8 mouse cellular contexts compared by ENCODE assay signal in genomic region chr6:117906015-117906531, GRCm38 (mm10). TPM values are rescaled to one million over a fixed set of nuclear protein-coding genes. Genes with fewer than 3 reads are reported as not detected.
DNase-seq lines count a peak whose midpoint lies in the region; ATAC-seq and TF ChIP-seq lines count a peak whose summit lies in the region.
"Had no signal": no experiment of that assay in that cellular context is flagged by ENCODE, and none has a peak within 500 bp of the region (broad histone marks: within the 10 kb centered on the region; RNA-seq: fewer than 3 reads in every experiment).

No protein-coding gene starts in this region.

- TF ChIP-seq CTCF in spleen, adult 2 months (IDR thresholded peaks at IDR 0.05; ENCODE audit: extremely low read depth, insufficient read depth, insufficient read length, insufficient replicate concordance) = no peak

- no peak for TF ChIP-seq POLR2A in spleen, adult 2 months (IDR thresholded peaks at IDR 0.05; ENCODE audit: low read depth, low read length)

- H3K4me2 ChIP-seq in heart, embryonic 11.5 days = peak overlapping the region; percentile 72

- peak; percentile 4; the same call in 1 of the 2 replicates for ATAC-seq in heart, embryonic 11.5 days (replicated peaks; ENCODE audit: insufficient number of reproducible peaks, low FRiP score, low TSS enrichment)
- no peak for ATAC-seq in erythroid progenitor cell, adult 5-6 weeks (replicated peaks; ENCODE audit: low FRiP score, poor library complexity, severe bottlenecking)

- H3K4me3 ChIP-seq in spleen, adult 2 months (ENCODE audit: extremely low read depth, insufficient read depth, insufficient read length) = peak overlapping the region; percentile 59
- peak overlapping the region; percentile 100 for H3K4me3 ChIP-seq in heart, embryonic 11.5 days (ENCODE audit: low read depth, low read length)

- H3K9me3 ChIP-seq in heart, embryonic 11.5 days (replicated peaks; ENCODE audit: control insufficient read depth, low read length) = no peaks in the 10 kb centered on the region

- no peaks in the 10 kb centered on the region for H3K27me3 ChIP-seq in spleen, adult 2 months (ENCODE audit: control insufficient read depth, insufficient read depth, low read length)
- no peaks in the 10 kb centered on the region for H3K27me3 ChIP-seq in heart, embryonic 11.5 days (ENCODE audit: control insufficient read depth, insufficient read depth, low read length)

- peak overlapping the region; percentile 88 for H3K9ac ChIP-seq in heart, embryonic 11.5 days (ENCODE audit: low read depth, low read length)

- peak overlapping the region; percentile 59 for H3K27ac ChIP-seq in spleen, adult 2 months (ENCODE audit: insufficient read depth, low read length)
- H3K27ac ChIP-seq in heart, embryonic 11.5 days (ENCODE audit: low read depth, low read length) = peak overlapping the region; percentile 88

- no peaks in the 10 kb centered on the region for H3K36me3 ChIP-seq in spleen, adult 2 months (ENCODE audit: control insufficient read depth, insufficient read depth, low read length)
- H3K36me3 ChIP-seq in heart, embryonic 11.5 days (ENCODE audit: control insufficient read depth, insufficient read depth, low read length) = no peaks in the 10 kb centered on the region

- 1% methylated on average over 25 of the region's 25 CpGs for WGBS in spleen, adult 2 months
- under 1% methylated on average over 25 of the region's 25 CpGs for WGBS in heart, embryonic 11.5 days (ENCODE audit: insufficient replicate concordance)

- peaks cover 4% of the 10 kb centered on the region; the same call in 1 of the 2 replicates for H3K4me1 ChIP-seq in spleen, adult 2 months (ENCODE audit: control insufficient read depth, insufficient read depth, insufficient read length)
- peaks cover 21% of the 10 kb centered on the region for H3K4me1 ChIP-seq in heart, embryonic 11.5 days (ENCODE audit: control insufficient read depth, insufficient read depth, low read length)

- no peak for DNase-seq in spleen, adult 2 months (ENCODE audit: low read depth in 1 of 2, low spot score in 2 of 2)
- no peak for DNase-seq in spleen, adult 12 weeks (ENCODE audit: low spot score)
- DNase-seq in embryo, embryonic 11 days = peak; percentile 71
- DNase-seq in layer of hippocampus, postnatal 14 days (ENCODE audit: low spot score in 2 of 2) = peak; percentile 62 to 74
- peak; percentile 32 for DNase-seq in lung, postnatal 10 days

RNA-seq across cellular contexts. Expression of gene Hnrnpf, which starts 5.9 kb away (rescaled TPM):
- 141 and 143 TPM in 2 replicates for polyA plus RNA-seq in spleen, adult 2 months (2012; rRNA removed)
- 554 and 606 TPM in 2 replicates for polyA plus RNA-seq in heart, embryonic 11.5 days (2014; fragmentation: Nextera tagmentation; extraction: Ambion mirVana)
- total RNA-seq in layer of hippocampus, postnatal 14 days (2021) = 100 to 1,000 TPM; 140 to 154 TPM
- total RNA-seq in erythroid progenitor cell, adult 5-6 weeks (2015; ENCODE audit: low replicate concordance) = 403 and 407 TPM in 2 replicates
- total RNA-seq in erythroid progenitor cell, adult 5-6 weeks (2017; ENCODE audit: low replicate concordance) = 524 and 658 TPM in 2 replicates

RNA-seq across cellular contexts. Expression of gene Fxyd4, which starts 31.4 kb away (rescaled TPM):
- polyA plus RNA-seq in spleen, adult 2 months (2012; rRNA removed) = not detected in 2 replicates
- polyA plus RNA-seq in heart, embryonic 11.5 days (2014; fragmentation: Nextera tagmentation; extraction: Ambion mirVana) = 0.76 and 2.4 TPM in 2 replicates
- total RNA-seq in layer of hippocampus, postnatal 14 days (2021) = not detected
- total RNA-seq in erythroid progenitor cell, adult 5-6 weeks (2015; ENCODE audit: low replicate concordance) = not detected in 2 replicates
- not detected in 2 replicates for total RNA-seq in erythroid progenitor cell, adult 5-6 weeks (2017; ENCODE audit: low replicate concordance)
- total RNA-seq: gastrocnemius, postnatal 4 days had no signal

RNA-seq across cellular contexts. Expression of gene Zfp239, which starts 44.2 kb away (rescaled TPM):
- 1.4 and 1.9 TPM in 2 replicates for polyA plus RNA-seq in spleen, adult 2 months (2012; rRNA removed)
- 2.4 and 4.1 TPM in 2 replicates for polyA plus RNA-seq in heart, embryonic 11.5 days (2014; fragmentation: Nextera tagmentation; extraction: Ambion mirVana)
- total RNA-seq in layer of hippocampus, postnatal 14 days (2021) = 10 to 100 TPM; 31.1 to 36.0 TPM
- total RNA-seq in erythroid progenitor cell, adult 5-6 weeks (2015; ENCODE audit: low replicate concordance) = 1.4 TPM in 1 of 2 replicates, not detected in the other
- total RNA-seq in erythroid progenitor cell, adult 5-6 weeks (2017; ENCODE audit: low replicate concordance) = 1.0 and 1.1 TPM in 2 replicates

Comparison
In these comparisons a context has a peak if more than half of its experiments do, and no peak if none do; other contexts are left out.
1. DNase-seq: peak in embryo, embryonic 11 days (single experiment), layer of hippocampus, postnatal 14 days (2 of 2) and lung, postnatal 10 days (single experiment); none in spleen, adult 2 months (0 of 2) and spleen, adult 12 weeks (single experiment).
2. RNA of gene Zfp239, which starts 44.2 kb away (total RNA-seq): 31.1 to 36.0 TPM in layer of hippocampus, postnatal 14 days; 1.0 to 1.4 TPM in erythroid progenitor cell, adult 5-6 weeks; every median in the first group is over 10 times any median in the second.